Mouse (Mus musculus) CH12.LX (cell line): ENCODE measurements around the gene Gstm6. TPM values are rescaled to one million over a fixed set of nuclear protein-coding genes. Genes with fewer than 3 reads are reported as not detected.

Experiments used
- DNase-seq: peaks from one replicate; pipeline ENCODE4 v3.0.0-alpha.2; 2013; ENCODE audit errors: extremely low read depth
- H3K27ac ChIP-seq: 2 replicates; pipeline ENCODE4 v1.5.1; 2012; ENCODE audit warnings: low read depth, mild to moderate bottlenecking, control low read depth, moderate library complexity; ENCODE audit not compliant: insufficient read depth
- H3K27me3 ChIP-seq: replicated peaks from 2 replicates; pipeline ENCODE3; 2012; ENCODE audit warnings: inconsistent platforms
- H3K36me3 ChIP-seq, 2 experiments: replicated peaks in 1 of 2; 2 replicates each; pipeline versions ENCODE3 to v1.6.1; 2012; ENCODE audit warnings: inconsistent platforms in 1 of 2, low read length in 1 of 2, mild to moderate bottlenecking in 1 of 2, mixed read lengths in 1 of 2, moderate library complexity in 1 of 2; ENCODE audit not compliant: control insufficient read depth in 1 of 2, insufficient read depth in 1 of 2
- H3K4me1 ChIP-seq, 2 experiments: 2 replicates each; pipeline ENCODE4 v1.6.1; 2012; ENCODE audit warnings: inconsistent platforms in 1 of 2, moderate library complexity in 1 of 2; ENCODE audit not compliant: insufficient read depth in 2 of 2, control insufficient read depth in 1 of 2
- H3K4me2 ChIP-seq: 2 replicates; pipeline ENCODE4 v1.6.1; 2012; ENCODE audit warnings: low read depth, mild to moderate bottlenecking, control low read depth; ENCODE audit not compliant: poor library complexity, insufficient read depth, severe bottlenecking
- H3K4me3 ChIP-seq, 3 experiments: fragments of 150-350 bp in 1 of 3; sonication (generic) in 1 of 3; replicated peaks in 1 of 3; 2 replicates each; pipeline versions ENCODE3 to v1.5.1; 2011 to 2012; ENCODE audit warnings: low read depth in 2 of 3, low read length in 2 of 3, mild to moderate bottlenecking in 2 of 3, moderate library complexity in 2 of 3, control low read depth in 1 of 3, improper control_type of control experiment in 1 of 3, inconsistent platforms in 1 of 3, mixed read lengths in 1 of 3; ENCODE audit not compliant: poor library complexity in 1 of 3
- H3K79me2 ChIP-seq: replicated peaks from 2 replicates; pipeline ENCODE4 v1.6.1; 2012; ENCODE audit warnings: mild to moderate bottlenecking, moderate library complexity; ENCODE audit not compliant: control insufficient read depth, poor library complexity, insufficient read depth, severe bottlenecking; ENCODE audit errors: extremely low read depth
- H3K9ac ChIP-seq: 2 replicates; pipeline ENCODE4 v1.6.1; 2012; ENCODE audit warnings: low read depth, mild to moderate bottlenecking, control low read depth, moderate library complexity; ENCODE audit not compliant: insufficient read depth
- H3K9me3 ChIP-seq: replicated peaks from 2 replicates; pipeline ENCODE3; 2012; ENCODE audit warnings: low read length, inconsistent platforms, mixed read lengths
- BHLHE40 ChIP-seq: IDR thresholded peaks from 2 replicates; pipeline ENCODE4 v1.6.1; 2011; ENCODE audit warnings: mild to moderate bottlenecking, low read depth, low read length, improper control_type of control experiment
- CHD1 ChIP-seq: IDR thresholded peaks from 2 replicates; pipeline ENCODE4 v1.6.1; 2012; ENCODE audit warnings: low read depth, low read length, improper control_type of control experiment, inconsistent platforms
- CTCF ChIP-seq, 2 experiments: IDR thresholded peaks in 1 of 2; conservative IDR thresholded peaks in 1 of 2; 2 replicates each; pipeline ENCODE4 v1.5.1; 2011 to 2012; ENCODE audit warnings: low read depth in 2 of 2, low read length in 2 of 2, improper control_type of control experiment in 1 of 2, inconsistent platforms in 1 of 2, mild to moderate bottlenecking in 1 of 2, moderate library complexity in 1 of 2
- GABPA ChIP-seq: IDR thresholded peaks from 2 replicates; pipeline ENCODE4 v1.6.1; 2012; ENCODE audit warnings: low read depth, low read length, improper control_type of control experiment, inconsistent platforms; ENCODE audit not compliant: insufficient replicate concordance
- HCFC1 ChIP-seq: IDR thresholded peaks from 2 replicates; pipeline ENCODE4 v1.6.1; 2012; ENCODE audit warnings: low read depth, mild to moderate bottlenecking, inconsistent platforms, low read length, improper control_type of control experiment
- KAT2A ChIP-seq: IDR thresholded peaks from 2 replicates; pipeline ENCODE4 v1.6.1; 2012; ENCODE audit warnings: low read length, improper control_type of control experiment, inconsistent platforms; ENCODE audit not compliant: insufficient replicate concordance
- MAX ChIP-seq: IDR thresholded peaks from 2 replicates; pipeline ENCODE4 v1.6.1; 2011; ENCODE audit warnings: low read length, improper control_type of control experiment
- MXI1 ChIP-seq: IDR thresholded peaks from 2 replicates; pipeline ENCODE4 v1.6.1; 2011; ENCODE audit warnings: mild to moderate bottlenecking, low read depth, low read length, improper control_type of control experiment
- MYC ChIP-seq: IDR thresholded peaks from 2 replicates; pipeline ENCODE4 v1.6.1; 2011; ENCODE audit warnings: low read depth, mild to moderate bottlenecking, improper control_type of control experiment, low read length
- RAD21 ChIP-seq: IDR thresholded peaks from 2 replicates; pipeline ENCODE4 v1.6.1; 2011; ENCODE audit warnings: low read depth, mild to moderate bottlenecking, low read length, improper control_type of control experiment, moderate library complexity
- TBP ChIP-seq: conservative IDR thresholded peaks from 2 replicates; pipeline ENCODE4 v1.6.1; 2011; ENCODE audit warnings: low read depth, low read length, improper control_type of control experiment
- TCF12 ChIP-seq: IDR thresholded peaks from 2 replicates; pipeline ENCODE4 v1.6.1; 2014; ENCODE audit warnings: low read depth, mild to moderate bottlenecking, inconsistent platforms, low read length, improper control_type of control experiment
- UBTF ChIP-seq: IDR thresholded peaks from 2 replicates; pipeline ENCODE4 v1.6.1; 2012; ENCODE audit warnings: low read depth, mild to moderate bottlenecking, inconsistent platforms, low read length, improper control_type of control experiment, moderate library complexity
- USF2 ChIP-seq: conservative IDR thresholded peaks from 2 replicates; pipeline ENCODE4 v1.6.1; 2011; ENCODE audit warnings: low read depth, low read length, improper control_type of control experiment
- ZMIZ1 ChIP-seq: IDR thresholded peaks from 2 replicates; pipeline ENCODE4 v1.6.1; 2012; ENCODE audit warnings: low read depth, mild to moderate bottlenecking, inconsistent platforms, low read length, improper control_type of control experiment
- ZNF384 ChIP-seq: IDR thresholded peaks from 2 replicates; pipeline ENCODE4 v1.6.1; 2012; ENCODE audit warnings: low read depth, low read length, improper control_type of control experiment, inconsistent platforms
- dilution Hi-C: fragments of 300-500 bp; cut with MboI; formaldehyde crosslinking; loops from 2 replicates; pipeline ENCODE4 v1.14.3; 2020; ENCODE audit warnings: low sequenced_read_pairs; ENCODE audit not compliant: extremely low pct_unique_long_range_greater_than_20kb, extremely low pct_ligation_motif_present
- in situ Hi-C: fragments of 300-500 bp; cut with MboI; formaldehyde crosslinking; loops from 3 replicates; pipeline ENCODE4 v1.14.3; 2019; ENCODE audit warnings: low sequenced_read_pairs, low pct_ligation_motif_present, low pct_unique_long_range_greater_than_20kb, mixed read lengths
- polyA plus RNA-seq: library from polyadenylated mRNA; unstranded; fragments of >175 nt; gene quantifications from 2 replicates; pipeline ENCODE4 v1.2.1, GENCODE M21; 2012; ENCODE audit warnings: low read depth; ENCODE audit not compliant: insufficient read length
- total RNA-seq, 2 experiments: library from RNA; depleted of rRNA; stranded (reverse); fragments of 300-350 nt in 1 of 2; fragments of >200 nt in 1 of 2; gene quantifications; 2 replicates each; pipeline ENCODE4 v1.2.3; 2012 to 2014

Gene Gstm6
- total and polyA plus RNA-seq, 3 experiments, result 0.17 to 0.44 (median 0.35) TPM

DNA sequence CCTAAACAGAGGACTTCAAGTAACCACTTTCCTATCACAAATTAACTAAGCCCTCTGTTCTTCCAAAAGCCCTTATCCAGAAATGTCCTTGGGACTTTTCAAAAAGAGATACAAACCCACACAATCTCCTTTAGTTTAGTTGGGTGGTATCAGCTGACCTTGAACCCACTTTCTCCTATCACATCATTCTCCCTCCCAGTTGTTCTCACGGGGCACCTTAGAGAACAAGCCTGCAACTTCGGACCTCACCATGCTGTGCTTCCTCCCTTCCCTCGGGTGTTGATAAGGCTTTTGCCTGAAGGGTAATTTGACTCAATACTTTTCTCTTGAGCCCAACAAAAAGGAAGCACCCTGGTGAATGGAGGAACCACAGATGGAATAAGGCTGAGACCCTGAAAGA lies 7.7 kb downstream of the Gstm6 start:
- dilution Hi-C loops, result no loop called here
- no peak for DNase-seq
- no peak overlapping the region for H3K27ac ChIP-seq
- H3K4me3 ChIP-seq, result no peak overlapping the region
- no peaks in the 10 kb centered on the region for H3K36me3 ChIP-seq
- in situ Hi-C loops, result loop anchor here (5.0 to 10.0 kb wide), 2 partner anchors 81 to 209 kb away; partner anchors contain the start of genes Gnai3 and Gstm1
- H3K27me3 ChIP-seq, result peaks cover 2% of the 10 kb centered on the region
- TF ChIP-seq ZMIZ1 (no peak), HCFC1 (no peak), UBTF (no peak), BHLHE40 (no peak), ZNF384 (no peak), USF2 (no peak), RAD21 (no peak), CHD1 (no peak), CTCF (conservative IDR thresholded peaks at IDR 0.05 in 1 of 2, IDR thresholded peaks at IDR 0.05 in 1 of 2; ENCODE audit: low read depth in 2 of 2, low read length in 2 of 2) (no peak), MYC (no peak)
- H3K4me2 ChIP-seq, result no peak overlapping the region
- H3K4me1 ChIP-seq, result peaks cover 5 to 8% of the 10 kb centered on the region in 2 experiments; a peak in 2 of 4 replicates
- H3K9ac ChIP-seq, result no peak overlapping the region
- no peaks in the 10 kb centered on the region for H3K9me3 ChIP-seq
- H3K79me2 ChIP-seq, result no peaks in the 10 kb centered on the region

DNA sequence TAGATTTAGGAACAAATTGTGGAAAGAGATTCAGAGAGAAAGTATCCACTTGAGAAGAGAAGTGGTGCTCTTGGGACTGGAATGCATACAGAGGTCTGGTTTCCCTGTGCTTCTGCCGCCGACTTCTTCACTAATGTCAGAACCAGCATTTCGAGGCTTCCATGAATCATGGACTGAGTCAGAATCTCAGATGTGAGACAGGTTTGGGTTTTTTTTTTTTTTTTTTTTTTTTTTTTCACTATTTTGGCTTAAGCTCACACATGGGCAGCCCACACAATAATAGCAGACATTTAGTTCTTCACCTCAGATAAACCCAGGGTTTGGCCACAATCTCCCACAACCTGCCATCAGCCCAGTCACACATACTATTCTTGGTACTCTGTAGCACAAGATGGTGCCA lies 8.3 kb downstream of the Gstm6 start:
- Histone ChIP-seq H3K79me2 (no peaks in the 10 kb centered on the region), H3K4me3 (no peak overlapping the region), H3K4me1 (peaks cover 5 to 8% of the 10 kb centered on the region in 2 experiments; a peak in 2 of 4 replicates), H3K27me3 (peaks cover 2% of the 10 kb centered on the region), H3K9ac (no peak overlapping the region), H3K4me2 (no peak overlapping the region), H3K9me3 (no peaks in the 10 kb centered on the region), H3K27ac (no peak overlapping the region), H3K36me3 (no peaks in the 10 kb centered on the region)
- DNase-seq, result no peak
- dilution Hi-C loops (no loop called here), in situ Hi-C loops (loop anchor here (5.0 to 10.0 kb wide), 2 partner anchors 82 to 210 kb away; partner anchors contain the start of genes Gnai3 and Gstm1)
- TF ChIP-seq MXI1, result no peak
- no peak for TF ChIP-seq KAT2A
- no peak for TF ChIP-seq TCF12
- no peak for TF ChIP-seq TBP
- no peak for TF ChIP-seq RAD21

DNA sequence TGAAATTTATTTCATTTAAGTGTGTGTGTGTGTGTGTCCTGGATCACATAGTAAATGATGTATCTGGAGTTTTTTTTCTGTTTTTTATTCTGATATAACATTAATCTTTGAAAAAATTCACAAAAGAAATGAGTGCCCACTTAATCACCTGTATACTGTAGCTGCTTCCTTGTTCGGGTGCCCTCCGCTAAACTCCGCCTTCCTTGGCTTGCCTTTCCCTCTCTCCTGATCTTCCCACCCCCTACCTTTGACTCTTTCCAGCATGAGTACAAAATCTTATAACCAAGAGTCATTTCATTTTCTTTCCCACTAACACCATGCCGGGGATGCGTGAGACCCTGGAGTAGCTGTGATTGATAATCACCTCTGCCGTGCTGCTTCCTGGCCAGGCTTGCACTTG lies 11.4 kb downstream of the Gstm6 start:
- dilution Hi-C loops (no loop called here), in situ Hi-C loops (loop anchor here (10.0 kb wide), 1 partner anchor 213 kb away; the partner anchor contains the start of gene Gnai3)
- H3K4me3 ChIP-seq, result no peak overlapping the region

More for the DNA sequence above, 11.4 kb downstream of the Gstm6 start:
- no peaks in the 10 kb centered on the region for H3K9me3 ChIP-seq
- no peak overlapping the region for H3K9ac ChIP-seq
- no peaks in the 10 kb centered on the region for H3K79me2 ChIP-seq
- no peaks in the 10 kb centered on the region for H3K4me1 ChIP-seq
- no peaks in the 10 kb centered on the region for H3K36me3 ChIP-seq
- no peak for DNase-seq
- peaks cover 2% of the 10 kb centered on the region for H3K27me3 ChIP-seq
- TF ChIP-seq GABPA (no peak), MAX (no peak)
- no peak overlapping the region for H3K4me2 ChIP-seq
- H3K27ac ChIP-seq, result no peak overlapping the region
